Mouse (Mus musculus) forelimb bud, embryonic 11.5 days (tissue): ENCODE data around the gene Chit1.
A peak's percentile ranks its signal among the peaks of the same experiment; 100 is the strongest.

ENCODE experiments used
- DNase-seq: peaks from one replicate; pipeline ENCODE4 v3.0.0-alpha.2; 2012; ENCODE audit warnings: low read depth, low spot score

Gene Chit1

DNA sequence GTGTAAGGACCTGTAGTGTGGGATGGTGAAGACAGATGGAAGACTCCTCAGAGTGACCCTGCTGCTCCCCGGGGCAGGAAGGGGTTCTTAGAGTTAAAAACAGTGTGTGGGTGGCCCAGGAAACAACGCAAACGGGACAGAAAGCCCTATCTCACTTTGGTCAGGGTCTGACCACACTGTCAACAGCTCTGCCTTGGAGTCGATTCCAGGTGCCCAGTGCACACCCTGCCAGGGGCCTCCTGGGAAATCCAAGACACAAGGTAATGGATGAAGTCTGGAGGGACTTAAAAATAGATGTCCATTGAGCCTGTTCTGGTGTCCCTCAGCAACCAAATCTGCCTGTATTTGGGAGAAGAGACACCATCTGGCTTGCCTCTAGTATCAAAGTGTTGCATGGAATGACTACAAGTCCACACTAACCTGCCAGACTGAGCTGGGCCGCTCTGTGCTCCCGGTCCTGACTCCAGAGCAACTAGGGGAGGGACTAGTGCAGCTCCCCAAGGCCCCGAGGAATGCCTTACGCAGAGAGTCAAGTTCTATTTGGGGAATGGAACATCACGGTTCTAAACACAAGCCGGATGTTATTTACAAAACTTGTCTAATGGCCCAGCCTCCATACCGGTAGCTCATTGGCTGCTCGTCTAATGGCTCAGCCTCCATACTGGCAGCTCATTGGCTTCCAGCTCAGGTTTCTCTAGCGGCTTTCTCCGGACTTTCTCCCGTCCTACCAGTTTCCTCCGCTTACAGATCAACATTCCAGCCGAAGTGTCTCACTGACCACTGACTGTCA lies 12.1 kb upstream of the Chit1 start:
- peak; percentile 84 for DNase-seq

DNA sequence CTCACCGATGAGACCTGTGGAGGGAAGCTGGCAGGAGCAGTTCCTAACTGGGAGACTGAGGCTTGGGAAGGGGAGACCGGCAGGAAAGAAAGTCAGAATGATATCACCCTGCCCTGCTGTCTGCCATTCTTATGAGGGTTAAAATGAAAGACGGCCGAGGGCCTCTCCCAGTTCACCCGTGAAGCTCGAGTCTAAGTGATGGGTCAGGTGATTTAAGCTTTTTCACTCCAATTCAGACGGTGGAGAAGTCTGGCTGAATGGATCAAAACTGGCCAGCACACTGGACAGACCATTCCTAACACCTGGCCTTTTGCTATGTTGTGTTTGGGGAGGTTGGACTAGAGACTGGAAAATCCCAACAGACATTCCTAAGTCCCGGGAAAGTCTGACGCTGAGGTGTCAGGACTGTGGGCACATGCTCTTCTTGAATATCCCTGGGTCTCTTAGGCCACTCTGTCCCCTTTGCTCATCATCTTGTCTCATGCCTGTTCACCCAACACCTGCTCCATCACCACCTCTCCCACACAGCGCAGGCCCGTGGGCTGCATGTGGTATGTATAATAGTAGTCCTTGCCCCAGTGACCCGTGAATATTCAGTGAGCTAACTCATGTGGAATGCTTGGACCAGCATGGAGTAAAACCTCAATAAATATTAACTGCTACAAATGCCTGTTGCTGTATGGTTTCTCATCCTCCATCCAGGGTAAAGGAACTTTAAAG lies 11.4 kb upstream of the Chit1 start:
- DNase-seq = no peak

DNA sequence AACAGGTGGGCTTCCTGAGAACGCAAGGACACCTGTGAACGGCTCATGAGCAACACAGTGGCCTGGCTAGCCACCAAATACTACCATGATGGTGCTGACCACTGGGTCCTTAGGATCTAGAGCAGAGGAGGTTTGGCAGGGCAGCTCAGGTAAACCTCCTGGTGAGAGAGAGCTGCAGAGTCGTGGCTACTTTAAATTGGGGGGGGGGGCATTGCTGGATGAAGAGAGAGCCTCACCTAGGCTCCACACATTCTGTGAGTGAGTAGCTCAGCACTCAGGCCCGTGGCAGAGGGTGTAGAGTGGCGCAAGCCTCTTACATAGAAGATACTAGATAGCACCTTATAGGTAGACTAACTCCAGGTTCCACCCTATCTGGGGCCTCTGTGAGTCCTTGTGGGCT lies 10.6 kb upstream of the Chit1 start:
- no peak for DNase-seq

DNA sequence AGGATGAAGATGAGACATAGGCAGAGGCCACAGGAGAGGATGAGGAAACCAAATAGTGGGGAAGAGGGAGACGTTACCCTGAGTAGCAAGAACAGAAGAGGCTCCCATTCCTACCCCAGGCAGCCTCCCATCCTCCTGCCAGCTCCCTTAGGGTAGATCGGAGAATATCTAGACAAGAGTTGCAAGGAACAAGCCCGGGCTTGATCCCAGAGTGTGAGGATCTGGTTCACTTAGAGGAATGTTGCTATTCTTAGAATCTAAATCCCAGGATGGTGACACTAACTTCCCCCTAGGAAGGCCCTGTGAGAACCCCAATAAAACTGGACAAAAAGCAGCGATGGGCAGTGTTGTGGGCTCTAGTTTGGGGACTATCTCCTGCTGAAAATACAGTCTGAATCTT lies 10.1 kb upstream of the Chit1 start:
- no peak for DNase-seq

DNA sequence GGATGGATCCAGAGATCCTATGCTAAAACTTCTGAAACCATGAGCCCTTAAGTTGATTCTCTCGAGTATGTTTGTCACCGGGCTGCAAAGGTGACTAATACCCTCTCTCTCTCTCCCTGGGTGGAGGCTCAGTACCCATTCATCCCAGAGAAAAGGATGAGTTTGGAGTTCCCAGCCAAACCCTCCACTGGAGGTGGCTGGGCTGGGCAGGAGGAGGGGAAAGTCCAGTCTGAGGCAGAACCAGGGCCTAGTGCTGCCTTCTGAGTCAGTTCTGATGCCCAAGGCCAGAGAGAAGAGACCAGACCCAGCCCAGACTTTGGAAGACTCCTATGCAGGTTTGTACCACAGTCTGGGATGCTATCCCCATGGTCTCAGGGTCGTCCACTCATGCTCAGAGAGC lies 9.4 kb upstream of the Chit1 start:
- DNase-seq = no peak

DNA sequence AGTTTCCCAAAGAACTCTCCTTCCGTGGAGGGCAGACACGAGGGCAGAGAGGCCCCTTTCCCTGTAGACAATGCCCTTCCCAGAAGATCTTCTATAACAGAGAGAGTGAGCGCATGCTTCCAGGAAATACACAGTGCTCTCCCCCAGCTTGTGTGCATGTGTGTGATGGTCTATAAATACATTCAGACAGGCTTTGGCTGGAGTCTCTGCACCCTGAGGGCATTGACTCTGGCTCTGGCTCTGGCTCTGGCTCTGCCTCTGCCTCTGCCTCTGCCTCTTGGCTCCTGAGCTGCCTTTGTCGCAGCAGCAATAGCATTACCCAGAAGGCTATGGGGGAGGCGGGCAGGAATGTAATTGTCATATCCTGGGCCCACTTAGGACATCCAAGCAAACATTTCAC lies 7.2 kb upstream of the Chit1 start:
- DNase-seq = no peak

DNA sequence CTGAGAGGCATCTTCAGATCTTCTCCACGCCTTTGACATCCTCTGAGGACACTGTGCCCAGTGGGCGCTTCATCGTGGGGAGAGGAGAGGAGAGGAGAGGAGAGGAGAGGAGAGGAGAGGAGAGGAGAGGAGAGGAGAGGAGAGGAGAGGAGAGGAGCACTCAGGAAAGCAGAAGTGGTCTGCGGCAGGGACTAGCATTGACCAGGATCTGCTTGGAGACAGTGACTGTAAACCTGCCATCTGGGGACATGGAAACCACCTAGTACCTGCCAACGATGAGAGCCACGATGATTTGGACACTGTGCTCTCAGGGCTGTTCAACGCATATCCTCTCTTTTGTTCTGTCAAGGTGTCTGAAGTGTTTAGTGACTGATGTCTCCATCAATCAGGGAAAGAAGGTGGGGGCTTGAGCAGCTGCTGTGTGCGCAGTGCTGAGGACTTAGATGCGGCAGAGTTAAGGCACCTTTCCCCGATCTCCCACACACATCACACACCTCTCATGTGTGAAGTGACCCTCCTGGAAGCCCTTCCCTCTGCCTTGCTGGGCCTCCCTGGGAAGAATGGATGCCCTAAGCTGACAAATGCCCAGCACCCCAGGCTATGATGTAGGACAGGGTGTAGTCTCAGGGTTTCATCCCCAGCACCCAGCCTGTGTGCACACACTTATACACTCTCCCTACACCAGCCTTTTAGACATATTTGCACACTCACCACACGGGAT lies 5.8 kb upstream of the Chit1 start:
- DNase-seq = no peak

DNA sequence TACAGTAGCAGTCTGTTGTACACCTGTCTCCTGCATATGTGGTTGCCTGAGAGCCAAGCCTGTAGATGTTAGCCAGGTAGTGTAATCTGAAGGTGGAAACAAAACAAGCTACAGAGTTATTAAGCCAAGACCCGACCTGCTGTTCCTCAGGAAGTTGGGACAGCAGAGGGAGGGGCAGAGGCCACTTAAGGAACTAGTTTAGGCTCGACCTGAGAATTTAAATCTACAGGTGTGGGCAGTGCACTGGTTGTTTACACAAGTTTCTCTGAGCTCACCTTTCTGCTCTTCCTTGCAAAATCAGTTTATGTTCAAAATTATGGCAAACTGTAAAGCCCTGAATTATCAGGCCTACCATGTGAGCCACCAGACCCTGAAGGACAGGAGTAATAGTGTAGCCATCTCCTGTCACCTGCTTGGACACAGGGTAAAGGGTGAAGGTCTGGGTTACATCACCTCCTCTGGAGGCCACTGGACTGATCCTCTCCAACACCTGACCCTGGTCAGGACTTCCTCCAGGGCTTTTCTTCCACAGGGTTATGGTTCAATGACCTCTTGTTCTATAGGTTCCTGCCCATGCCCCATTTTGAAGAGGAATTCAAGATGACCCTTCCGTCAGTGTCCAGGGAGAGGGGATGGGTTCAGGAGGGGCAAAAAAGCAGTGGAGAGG lies 5.1 kb upstream of the Chit1 start:
- DNase-seq = no peak

DNA sequence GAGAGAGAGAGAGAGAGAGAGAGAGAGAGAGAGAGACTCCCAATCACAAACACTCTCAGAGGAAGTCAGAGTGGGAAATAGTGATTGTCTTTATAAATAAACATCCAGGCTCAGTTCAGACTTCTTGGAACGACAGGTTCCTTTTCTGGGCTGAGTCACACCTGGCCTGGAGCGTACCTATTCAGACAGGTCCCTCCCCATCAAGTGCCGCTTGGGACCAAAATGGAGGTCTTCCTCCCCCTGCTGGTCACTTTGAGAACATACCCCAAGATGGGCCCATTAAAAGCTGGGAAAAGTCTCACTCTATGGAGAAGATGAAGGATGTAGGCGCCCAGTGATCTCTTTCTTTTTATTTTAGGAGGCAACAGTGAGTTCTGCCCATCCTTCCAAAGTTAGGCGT lies 4.3 kb upstream of the Chit1 start:
- peak; percentile 64 for DNase-seq

DNA sequence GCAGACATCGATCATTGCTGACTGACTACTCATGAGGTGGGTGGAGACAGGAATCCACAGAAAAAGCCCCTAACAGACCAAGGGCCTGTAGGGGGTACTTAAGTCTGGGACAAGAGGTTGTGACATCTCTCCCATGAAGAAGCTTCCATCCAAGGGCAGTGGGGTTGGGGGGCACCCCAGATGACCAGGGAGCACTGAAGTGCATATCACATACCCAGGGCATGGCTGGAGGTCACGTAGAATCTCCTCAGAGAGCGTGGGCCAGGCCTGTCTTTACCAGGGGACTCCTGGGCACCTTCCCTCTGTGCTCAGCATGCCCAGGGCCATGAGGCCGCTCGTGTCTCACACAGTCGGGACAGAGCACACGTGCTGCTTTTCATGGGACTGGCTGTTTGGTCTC lies 3.3 kb upstream of the Chit1 start:
- DNase-seq = no peak

DNA sequence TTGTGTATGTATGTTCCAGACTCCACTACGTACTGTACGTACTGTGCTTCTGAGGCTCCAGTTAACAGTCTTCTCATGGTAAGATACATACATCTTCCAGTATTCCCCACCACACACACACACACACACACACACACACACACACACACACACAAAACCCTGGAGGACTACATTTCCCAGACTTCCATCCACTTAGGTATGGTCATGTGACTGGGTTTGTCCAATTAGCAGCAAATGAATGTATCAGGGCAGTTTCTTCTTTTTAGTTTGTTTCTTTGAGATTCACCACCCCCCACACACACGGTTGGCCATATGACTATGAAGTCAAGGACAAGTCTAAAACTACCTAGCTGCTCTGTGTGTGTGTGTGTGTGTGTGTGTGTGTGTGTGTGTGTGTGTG lies 1.0 kb upstream of the Chit1 start:
- no peak for DNase-seq

DNA sequence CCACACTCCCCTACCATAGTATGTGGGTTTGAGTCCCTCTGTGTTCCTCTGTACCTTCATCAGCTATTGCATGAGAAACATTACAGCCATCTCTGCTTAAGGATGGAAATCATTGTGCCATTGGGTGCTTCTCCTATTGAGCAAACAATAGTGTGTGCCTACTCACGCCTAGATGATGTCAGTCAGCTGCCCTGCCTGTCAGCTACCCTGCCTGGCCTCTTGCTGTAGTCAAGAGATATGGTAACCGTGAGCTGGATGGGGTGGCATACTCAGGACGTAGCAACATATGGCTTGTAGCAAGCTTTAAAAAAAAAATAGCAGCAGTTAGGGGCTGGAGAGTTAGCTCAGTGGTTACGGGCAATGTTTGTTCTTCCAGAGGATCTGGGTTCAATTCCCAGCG lies 593 bp upstream of the Chit1 start:
- DNase-seq = no peak

DNA sequence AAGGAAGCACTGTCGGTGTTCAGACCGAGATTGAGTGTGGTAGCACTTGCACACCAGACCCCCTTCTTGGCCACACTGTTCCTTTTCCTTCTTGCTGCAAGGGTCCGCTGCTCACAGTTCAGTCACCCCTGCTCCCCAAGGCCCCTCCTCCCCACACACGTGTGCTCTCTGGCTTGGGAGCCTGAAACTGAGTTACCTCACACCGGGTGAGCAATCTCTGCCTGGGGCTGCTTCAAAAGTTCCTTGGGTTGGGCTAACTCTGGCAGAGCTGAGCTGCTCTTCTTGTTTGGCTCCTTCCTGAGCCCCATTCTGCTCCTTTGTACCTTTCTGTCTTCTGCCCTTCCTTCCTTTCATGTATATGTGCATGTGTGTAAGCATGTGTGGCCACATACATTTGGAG lies 2.5 kb downstream of the Chit1 start:
- DNase-seq = no peak

DNA sequence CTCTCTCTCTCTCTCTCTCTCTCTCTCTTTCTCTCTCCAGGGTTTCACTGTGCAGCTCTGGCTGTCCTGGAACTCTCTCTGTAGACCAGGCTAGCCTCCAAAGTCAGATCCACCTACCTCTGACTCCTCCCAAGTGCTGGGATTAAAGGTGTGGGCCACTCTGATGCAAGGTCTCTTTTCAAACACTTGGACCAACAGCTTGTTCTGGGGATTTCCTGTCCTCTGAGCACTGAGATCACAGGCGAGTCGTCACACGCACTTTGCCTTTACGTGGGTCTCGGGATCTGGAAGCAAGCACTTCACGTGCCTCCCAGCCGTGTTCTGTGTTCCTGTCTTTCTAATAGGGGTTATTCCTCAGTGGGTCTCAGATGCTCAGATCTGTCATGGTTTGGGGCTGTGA lies 3.0 kb downstream of the Chit1 start:
- DNase-seq = no peak

DNA sequence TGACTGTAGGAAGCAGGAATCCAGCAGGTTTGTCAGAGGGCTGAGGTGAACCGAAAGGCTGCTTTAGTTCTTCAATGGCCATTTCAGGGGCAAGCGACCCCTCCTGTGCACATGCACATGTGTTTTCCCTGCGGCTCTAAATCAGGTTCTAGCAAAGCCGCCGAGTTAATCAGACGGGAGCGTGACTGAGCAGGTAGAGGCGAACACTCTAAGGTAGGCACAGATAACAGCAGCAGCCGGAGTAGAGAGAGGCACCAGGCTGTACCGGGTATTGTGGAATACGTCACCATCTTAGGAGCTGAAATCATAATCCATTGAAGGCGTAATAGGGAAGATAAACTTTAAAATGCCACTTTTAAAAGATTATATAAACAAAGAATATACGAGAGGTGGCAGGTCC lies 3.7 kb downstream of the Chit1 start:
- DNase-seq = no peak

DNA sequence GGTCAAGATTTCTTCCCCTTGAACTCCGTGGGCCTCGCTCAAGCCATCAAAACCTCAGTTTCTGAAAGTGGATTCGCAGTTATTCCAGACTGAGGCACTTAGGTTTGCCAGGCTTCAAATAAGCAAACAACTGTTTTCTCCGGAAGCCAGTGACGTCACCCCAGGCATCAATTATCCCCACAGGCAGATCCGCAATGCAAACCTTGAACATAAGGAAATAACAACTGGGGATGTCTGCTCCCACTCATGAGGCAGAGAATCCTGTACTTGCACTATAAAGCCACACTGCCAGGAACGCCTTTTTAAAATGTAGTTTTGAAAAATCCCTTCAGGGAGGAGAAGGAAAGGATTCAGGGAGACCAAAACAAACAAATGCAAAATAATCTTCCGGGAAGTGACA lies 4.4 kb downstream of the Chit1 start:
- no peak for DNase-seq

DNA sequence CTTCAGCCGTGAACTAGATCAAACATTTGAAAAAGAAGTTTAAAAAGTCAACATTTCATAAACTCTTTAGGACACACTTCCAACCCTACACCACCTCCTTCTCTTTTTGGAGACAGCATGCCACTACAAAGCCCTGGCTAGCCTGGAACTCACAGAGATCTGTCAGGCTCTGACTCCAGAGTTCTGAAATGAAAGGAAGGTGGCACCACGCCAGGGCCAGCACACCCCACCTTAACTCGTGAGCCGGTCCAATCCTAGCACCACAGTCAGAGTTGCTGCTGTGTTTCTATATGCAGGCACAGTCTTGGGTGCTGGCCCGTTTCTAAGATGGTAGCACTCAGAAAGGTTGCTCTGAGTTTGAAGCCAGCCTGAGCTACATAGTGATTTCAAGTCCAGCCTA lies 6.1 kb downstream of the Chit1 start:
- no peak for DNase-seq

DNA sequence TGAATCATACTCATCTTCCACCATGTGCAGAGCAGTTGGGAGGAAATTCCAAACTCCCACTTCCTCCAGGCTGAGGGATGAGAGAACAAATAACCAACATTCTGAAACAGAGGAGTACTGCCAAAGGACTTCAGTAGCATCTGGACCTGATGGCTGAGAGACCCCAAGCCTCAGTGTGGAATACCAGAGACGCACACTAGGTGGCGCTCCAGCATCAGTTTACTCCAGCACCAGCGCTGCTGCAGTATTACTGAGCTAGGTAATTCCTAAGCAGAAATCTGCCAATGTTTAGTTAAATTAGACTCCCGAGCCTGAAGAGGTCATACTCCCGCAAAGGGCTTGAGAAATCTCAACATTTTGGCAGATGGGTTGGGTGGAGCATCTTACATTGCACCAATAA lies 9.1 kb downstream of the Chit1 start:
- DNase-seq = peak; percentile 88

DNA sequence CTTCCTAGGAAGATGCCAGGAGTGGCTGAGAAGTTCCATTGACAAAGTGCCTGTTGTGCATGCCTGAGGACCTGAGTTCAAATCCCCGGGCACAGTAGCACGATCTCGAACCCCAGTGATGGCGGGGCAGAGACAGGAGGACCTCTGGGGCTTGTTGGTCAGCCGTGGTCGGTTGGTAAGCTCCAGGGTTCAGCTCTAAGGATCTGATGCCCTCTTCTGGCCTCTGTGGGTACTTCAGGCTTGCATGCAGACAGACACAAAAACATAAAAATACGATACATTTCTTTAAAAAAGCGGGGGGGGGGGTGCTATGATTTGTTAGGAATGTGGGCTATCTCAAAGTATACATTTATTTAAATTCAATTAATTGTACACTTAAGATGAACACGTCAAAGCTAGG lies 11.2 kb downstream of the Chit1 start:
- DNase-seq = peak; percentile 38

DNA sequence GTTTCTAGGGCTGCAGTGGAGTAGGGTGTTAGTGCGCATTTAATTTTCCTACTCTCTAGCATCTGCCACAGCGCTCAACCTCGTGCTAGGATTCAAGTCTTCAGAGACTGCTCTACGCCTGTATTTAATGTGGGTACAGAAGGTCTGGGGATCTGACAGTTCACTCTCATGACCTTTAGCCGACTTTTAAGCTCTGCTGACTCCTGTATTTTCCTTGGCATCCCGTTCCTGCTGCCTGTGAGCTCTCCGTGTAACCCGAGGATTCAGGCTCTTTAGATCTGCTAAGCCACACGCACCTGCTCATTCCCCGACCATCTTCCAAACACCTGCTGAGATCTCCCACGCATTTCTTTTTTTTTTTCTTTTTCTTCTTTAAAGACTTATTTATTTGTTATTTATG lies 22.3 kb downstream of the Chit1 start:
- DNase-seq = no peak

DNA sequence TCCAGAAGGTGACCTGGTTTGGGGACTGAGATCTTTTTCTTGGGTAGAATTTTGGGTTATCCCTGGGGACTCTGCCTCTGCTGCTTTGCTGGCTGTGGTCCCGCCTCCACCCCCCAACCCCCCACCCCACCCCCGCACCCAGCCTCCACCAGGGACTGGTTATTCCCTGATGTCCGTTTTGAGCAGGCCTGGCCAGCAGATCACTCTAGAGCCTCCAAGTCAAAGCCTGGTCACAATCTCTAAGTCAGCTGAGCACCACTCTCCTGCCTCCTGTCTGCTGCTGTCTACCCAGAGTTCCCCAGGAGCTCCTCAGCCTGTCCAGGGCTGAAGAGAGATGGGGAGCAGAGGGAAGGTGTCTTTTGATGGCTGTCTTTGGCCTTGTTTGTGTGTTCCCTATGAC lies 25.3 kb downstream of the Chit1 start:
- no peak for DNase-seq

DNA sequence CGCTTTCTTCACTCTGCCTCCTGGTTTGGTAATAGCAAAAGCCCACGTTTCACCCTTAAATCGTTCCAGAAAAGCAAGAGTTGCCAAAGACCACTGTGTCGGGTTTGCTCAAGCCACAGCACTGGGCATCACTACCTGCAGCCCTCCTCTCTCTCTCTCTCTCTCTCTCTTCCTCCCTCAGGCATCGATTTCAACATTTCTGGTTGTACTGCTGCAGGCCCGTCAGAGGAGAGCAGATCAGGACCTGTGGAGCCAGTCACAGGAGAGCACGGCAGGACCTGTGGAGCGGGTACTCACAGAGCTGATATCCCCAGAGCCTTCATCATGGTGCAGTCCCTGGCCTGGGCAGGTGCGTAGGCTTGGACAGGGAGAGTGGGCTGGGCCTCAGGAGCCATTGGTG lies 27.4 kb downstream of the Chit1 start:
- DNase-seq = no peak
